Mouse (Mus musculus): ENCODE measurements around the gene Mypop. TPM values are rescaled to one million over a fixed set of nuclear protein-coding genes. Genes with fewer than 3 reads are reported as not detected.
A peak's percentile ranks its signal among the peaks of the same experiment; 100 is the strongest.

Gene Mypop
- polyA plus RNA-seq, 1 experiment, result 2.5 TPM

GRCm38 (mm10) chr7:18987747-18988146, 3.3 kb upstream of the Mypop start:
- Histone ChIP-seq H3K27me3 (ENCODE audit: control insufficient read depth, insufficient read depth, low read length) (peaks cover 8% of the 10 kb centered on the region), H3K36me3 (ENCODE audit: control insufficient read depth, insufficient read depth, low read length) (no peaks in the 10 kb centered on the region), H3K27ac (ENCODE audit: insufficient read depth, low read length) (no peak overlapping the region), H3K4me1 (ENCODE audit: control insufficient read depth, insufficient read depth, insufficient read length) (peaks cover 10% of the 10 kb centered on the region), H3K4me3 (ENCODE audit: extremely low read depth, insufficient read depth, insufficient read length) (no peak overlapping the region)
- DNase-seq (ENCODE audit: low read depth in 1 of 2, low spot score in 2 of 2), result no peak
- TF ChIP-seq POLR2A (IDR thresholded peaks at IDR 0.05; ENCODE audit: low read depth, low read length), result no peak
- no peak for TF ChIP-seq CTCF (IDR thresholded peaks at IDR 0.05; ENCODE audit: extremely low read depth, insufficient read depth, insufficient read length, insufficient replicate concordance)
- 77% methylated on average over 13 of the region's 13 CpGs for WGBS

DNA sequence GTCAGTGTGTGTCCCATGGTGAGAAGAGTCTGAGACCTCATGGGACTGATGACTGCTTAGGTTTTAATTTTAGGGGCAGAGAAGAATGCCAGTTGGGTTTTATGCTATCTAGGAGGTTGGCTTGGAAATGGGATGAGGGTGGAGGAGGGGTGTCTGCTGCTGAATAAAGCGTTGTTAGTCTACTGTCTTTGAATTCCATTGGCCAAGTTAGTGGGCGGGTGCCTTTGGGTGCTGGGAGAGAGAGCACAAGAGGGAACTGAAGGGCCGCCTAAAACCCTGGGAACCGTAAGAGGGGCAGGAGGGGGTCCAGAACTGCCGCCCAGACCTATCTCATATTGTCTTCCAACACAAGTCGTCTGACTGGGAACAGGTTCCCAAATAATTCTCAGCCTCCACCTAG, 2.3 kb upstream of the Mypop start:
- no peak overlapping the region for H3K27ac ChIP-seq (ENCODE audit: insufficient read depth, low read length)
- H3K4me1 ChIP-seq (ENCODE audit: control insufficient read depth, insufficient read depth, insufficient read length), result peaks cover 10% of the 10 kb centered on the region
- peaks cover 8% of the 10 kb centered on the region for H3K27me3 ChIP-seq (ENCODE audit: control insufficient read depth, insufficient read depth, low read length)
- no peak overlapping the region for H3K4me3 ChIP-seq (ENCODE audit: extremely low read depth, insufficient read depth, insufficient read length)
- 67% methylated on average over 6 of the region's 6 CpGs for WGBS
- no peak for DNase-seq (ENCODE audit: low read depth in 1 of 2, low spot score in 2 of 2)
- H3K36me3 ChIP-seq (ENCODE audit: control insufficient read depth, insufficient read depth, low read length), result no peaks in the 10 kb centered on the region
- TF ChIP-seq CTCF (IDR thresholded peaks at IDR 0.05; ENCODE audit: extremely low read depth, insufficient read depth, insufficient read length, insufficient replicate concordance) (no peak), POLR2A (IDR thresholded peaks at IDR 0.05; ENCODE audit: low read depth, low read length) (no peak)

DNA sequence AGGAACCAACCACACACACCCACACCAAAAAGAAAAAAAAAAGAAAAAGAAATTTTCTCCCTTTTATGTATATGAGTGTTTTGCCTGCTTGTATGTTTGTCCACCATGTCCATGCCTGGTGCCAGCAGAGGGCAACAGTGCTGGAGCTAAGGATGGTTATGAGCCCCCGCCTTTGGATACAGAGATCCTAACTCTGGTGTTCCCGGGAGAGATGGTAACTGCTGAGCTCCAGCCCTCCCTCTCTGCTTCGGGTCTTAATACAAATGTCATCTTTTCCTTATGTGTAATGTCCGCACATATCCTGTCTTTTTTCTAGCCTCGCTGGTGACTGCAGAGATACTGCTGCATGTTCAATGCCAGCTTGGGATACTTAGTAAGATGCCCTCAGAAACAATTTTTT, 1.1 kb upstream of the Mypop start:
- Histone ChIP-seq H3K27me3 (ENCODE audit: control insufficient read depth, insufficient read depth, low read length) (peaks cover 8% of the 10 kb centered on the region), H3K4me1 (ENCODE audit: control insufficient read depth, insufficient read depth, insufficient read length) (peaks cover 10% of the 10 kb centered on the region), H3K36me3 (ENCODE audit: control insufficient read depth, insufficient read depth, low read length) (peaks cover 1% of the 10 kb centered on the region; the same call in 1 of the 2 replicates), H3K4me3 (ENCODE audit: extremely low read depth, insufficient read depth, insufficient read length) (no peak overlapping the region), H3K27ac (ENCODE audit: insufficient read depth, low read length) (no peak overlapping the region)
- DNase-seq (ENCODE audit: low read depth in 1 of 2, low spot score in 2 of 2), result no peak
- 19% methylated on average over 5 of the region's 5 CpGs for WGBS
- TF ChIP-seq CTCF (IDR thresholded peaks at IDR 0.05; ENCODE audit: extremely low read depth, insufficient read depth, insufficient read length, insufficient replicate concordance) (no peak), POLR2A (IDR thresholded peaks at IDR 0.05; ENCODE audit: low read depth, low read length) (no peak)

DNA sequence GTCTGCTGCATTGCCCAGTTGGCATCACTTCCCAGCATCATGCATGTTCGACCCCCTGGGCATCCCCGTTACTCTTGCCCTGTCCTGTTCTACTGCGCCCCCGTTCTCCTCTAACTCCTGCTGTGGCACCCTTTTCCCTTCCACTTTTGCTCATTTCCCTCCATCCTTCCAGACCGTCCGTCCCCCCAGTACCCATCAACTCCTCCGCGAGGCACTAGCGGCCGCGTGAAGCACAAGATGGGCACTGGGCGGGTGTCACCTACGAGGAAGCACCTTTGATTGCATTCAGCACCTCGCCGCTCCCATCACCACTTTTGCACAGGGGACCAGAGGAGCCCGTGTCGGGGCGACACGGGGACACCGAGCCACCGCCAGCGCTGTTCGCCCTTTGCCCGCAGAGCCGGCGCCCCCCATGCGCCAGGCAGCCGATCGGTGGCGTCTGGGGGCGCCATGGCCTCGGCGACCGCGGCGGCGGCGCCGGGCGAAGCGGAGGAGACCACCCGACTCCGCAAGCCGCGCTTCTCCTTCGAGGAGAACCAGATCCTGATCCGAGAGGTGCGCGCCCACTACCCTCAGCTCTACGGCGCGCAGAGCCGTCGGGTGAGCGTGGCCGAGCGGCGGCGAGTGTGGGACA, 732 bp downstream of the Mypop start:
- DNase-seq (ENCODE audit: low read depth in 1 of 2, low spot score in 2 of 2), result peak in 1 of 2 experiments; percentile 31
- no peak overlapping the region for H3K27ac ChIP-seq (ENCODE audit: insufficient read depth, low read length)
- H3K4me3 ChIP-seq (ENCODE audit: extremely low read depth, insufficient read depth, insufficient read length), result peak overlapping the region; percentile 48
- peaks cover 8% of the 10 kb centered on the region for H3K27me3 ChIP-seq (ENCODE audit: control insufficient read depth, insufficient read depth, low read length)
- peaks cover 17% of the 10 kb centered on the region for H3K36me3 ChIP-seq (ENCODE audit: control insufficient read depth, insufficient read depth, low read length)
- no peak for TF ChIP-seq CTCF (IDR thresholded peaks at IDR 0.05; ENCODE audit: extremely low read depth, insufficient read depth, insufficient read length, insufficient replicate concordance)
- TF ChIP-seq POLR2A (IDR thresholded peaks at IDR 0.05; ENCODE audit: low read depth, low read length), result no peak
- H3K4me1 ChIP-seq (ENCODE audit: control insufficient read depth, insufficient read depth, insufficient read length), result peaks cover 10% of the 10 kb centered on the region
- WGBS, result 2% methylated on average over 59 of the region's 59 CpGs

GRCm38 (mm10) chr7:18992294-18992675, 1.2 kb downstream of the Mypop start:
- Histone ChIP-seq H3K36me3 (ENCODE audit: control insufficient read depth, insufficient read depth, low read length) (peaks cover 17% of the 10 kb centered on the region), H3K27me3 (ENCODE audit: control insufficient read depth, insufficient read depth, low read length) (peaks cover 8% of the 10 kb centered on the region), H3K4me1 (ENCODE audit: control insufficient read depth, insufficient read depth, insufficient read length) (peaks cover 10% of the 10 kb centered on the region), H3K27ac (ENCODE audit: insufficient read depth, low read length) (no peak overlapping the region), H3K4me3 (ENCODE audit: extremely low read depth, insufficient read depth, insufficient read length) (peak overlapping the region; percentile 48; the same call in 1 of the 2 replicates)
- WGBS, result 7% methylated on average over 31 of the region's 31 CpGs
- TF ChIP-seq POLR2A (IDR thresholded peaks at IDR 0.05; ENCODE audit: low read depth, low read length), result no peak
- no peak for TF ChIP-seq CTCF (IDR thresholded peaks at IDR 0.05; ENCODE audit: extremely low read depth, insufficient read depth, insufficient read length, insufficient replicate concordance)
- no peak for DNase-seq (ENCODE audit: low read depth in 1 of 2, low spot score in 2 of 2)

GRCm38 (mm10) chr7:18993036-18993435, 2.0 kb downstream of the Mypop start:
- TF ChIP-seq CTCF (IDR thresholded peaks at IDR 0.05; ENCODE audit: extremely low read depth, insufficient read depth, insufficient read length, insufficient replicate concordance), result no peak
- no peak for TF ChIP-seq POLR2A (IDR thresholded peaks at IDR 0.05; ENCODE audit: low read depth, low read length)
- H3K27me3 ChIP-seq (ENCODE audit: control insufficient read depth, insufficient read depth, low read length), result peaks cover 8% of the 10 kb centered on the region
- 94% methylated on average over 5 of the region's 5 CpGs for WGBS
- no peak overlapping the region for H3K27ac ChIP-seq (ENCODE audit: insufficient read depth, low read length)
- peaks cover 23% of the 10 kb centered on the region for H3K36me3 ChIP-seq (ENCODE audit: control insufficient read depth, insufficient read depth, low read length)
- no peak overlapping the region for H3K4me3 ChIP-seq (ENCODE audit: extremely low read depth, insufficient read depth, insufficient read length)
- H3K4me1 ChIP-seq (ENCODE audit: control insufficient read depth, insufficient read depth, insufficient read length), result peaks cover 10% of the 10 kb centered on the region
- DNase-seq (ENCODE audit: low read depth in 1 of 2, low spot score in 2 of 2), result no peak

DNA sequence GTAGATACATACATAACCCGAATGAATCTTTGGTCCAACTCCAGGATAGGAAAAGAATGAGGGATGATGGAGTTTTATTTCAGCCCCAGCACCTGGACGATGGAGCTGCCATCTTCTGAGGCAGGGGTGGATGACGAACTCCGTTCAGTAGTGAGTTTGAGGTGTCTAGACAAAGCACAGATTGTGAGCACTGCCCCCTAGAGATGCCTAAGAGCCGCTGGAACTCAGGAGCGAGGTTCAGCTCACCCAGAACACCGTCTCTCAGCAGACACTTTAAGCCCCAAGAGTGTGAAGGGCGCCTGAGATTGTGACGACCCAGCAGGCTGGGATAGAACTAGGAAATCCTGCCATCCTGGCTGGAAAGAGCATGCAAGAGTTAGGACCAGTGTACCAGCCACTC, 7.8 kb downstream of the Mypop start:
- no peak for DNase-seq (ENCODE audit: low read depth in 1 of 2, low spot score in 2 of 2)
- Histone ChIP-seq H3K27ac (ENCODE audit: insufficient read depth, low read length) (no peak overlapping the region), H3K4me3 (ENCODE audit: extremely low read depth, insufficient read depth, insufficient read length) (no peak overlapping the region), H3K27me3 (ENCODE audit: control insufficient read depth, insufficient read depth, low read length) (no peaks in the 10 kb centered on the region), H3K36me3 (ENCODE audit: control insufficient read depth, insufficient read depth, low read length) (peaks cover 24% of the 10 kb centered on the region), H3K4me1 (ENCODE audit: control insufficient read depth, insufficient read depth, insufficient read length) (peaks cover 12% of the 10 kb centered on the region)
- TF ChIP-seq CTCF (IDR thresholded peaks at IDR 0.05; ENCODE audit: extremely low read depth, insufficient read depth, insufficient read length, insufficient replicate concordance) (no peak), POLR2A (IDR thresholded peaks at IDR 0.05; ENCODE audit: low read depth, low read length) (no peak)
- 63% methylated on average over 9 of the region's 9 CpGs for WGBS

All from spleen, adult 2 months (tissue).